Mouse (Mus musculus) MEL (cell line): ENCODE results near the gene Pappa2.

Experiments used
- BHLHE40 ChIP-seq: IDR thresholded peaks from 2 replicates; pipeline ENCODE4 v1.6.1; 2012; ENCODE audit warnings: low read depth, mild to moderate bottlenecking, inconsistent platforms, low read length, improper control_type of control experiment, borderline replicate concordance
- CHD1 ChIP-seq: IDR thresholded peaks from 2 replicates; pipeline ENCODE4 v1.6.1; 2012; ENCODE audit warnings: low read depth, mild to moderate bottlenecking, inconsistent platforms, low read length, improper control_type of control experiment
- CHD2 ChIP-seq: IDR thresholded peaks from 2 replicates; pipeline ENCODE4 v1.6.1; 2011; ENCODE audit warnings: low read length, improper control_type of control experiment
- CTCF ChIP-seq, 3 experiments: IDR thresholded peaks in 2 of 3; conservative IDR thresholded peaks in 1 of 3; 2 replicates each; pipeline ENCODE4 v1.5.1; 2011 to 2012; ENCODE audit warnings: low read length in 3 of 3, low read depth in 2 of 3, mild to moderate bottlenecking in 2 of 3, improper control_type of control experiment in 1 of 3, inconsistent platforms in 1 of 3, mixed read lengths in 1 of 3, moderate library complexity in 1 of 3; ENCODE audit not compliant: control insufficient read depth in 1 of 3, insufficient read depth in 1 of 3, poor library complexity in 1 of 3, severe bottlenecking in 1 of 3
- ELF1 ChIP-seq: IDR thresholded peaks from 2 replicates; pipeline ENCODE4 v1.6.1; 2014; ENCODE audit warnings: low read depth, mild to moderate bottlenecking, inconsistent platforms, low read length, improper control_type of control experiment, moderate library complexity
- MAFK ChIP-seq: IDR thresholded peaks from 2 replicates; pipeline ENCODE4 v1.6.1; 2011; ENCODE audit warnings: low read depth, mild to moderate bottlenecking, low read length, improper control_type of control experiment, borderline replicate concordance
- MAX ChIP-seq: IDR thresholded peaks from 2 replicates; pipeline ENCODE4 v1.6.1; 2011; ENCODE audit warnings: low read length, improper control_type of control experiment
- POLR2AphosphoS2 ChIP-seq: IDR thresholded peaks from 2 replicates; pipeline ENCODE4 v1.6.1; 2011; ENCODE audit warnings: low read length, improper control_type of control experiment
- TAL1 ChIP-seq: IDR thresholded peaks from 2 replicates; pipeline ENCODE4 v1.6.1; 2012; ENCODE audit warnings: mild to moderate bottlenecking, inconsistent platforms, low read length, moderate library complexity, mixed read lengths
- USF1 ChIP-seq: IDR thresholded peaks from 2 replicates; pipeline ENCODE4 v1.6.1; 2014; ENCODE audit warnings: low read depth, mild to moderate bottlenecking, inconsistent platforms, low read length, improper control_type of control experiment, moderate library complexity
- ZNF384 ChIP-seq: IDR thresholded peaks from 2 replicates; pipeline ENCODE4 v1.6.1; 2012; ENCODE audit warnings: low read depth, mild to moderate bottlenecking, inconsistent platforms, low read length, improper control_type of control experiment

- TF ChIP-seq TAL1 (no peak), CTCF (IDR thresholded peaks at IDR 0.05 in 2 of 3, conservative IDR thresholded peaks at IDR 0.05 in 1 of 3; ENCODE audit: control insufficient read depth in 1 of 3, insufficient read depth in 1 of 3, low read depth in 2 of 3, low read length in 3 of 3, poor library complexity in 1 of 3, severe bottlenecking in 1 of 3) (no peak), MAFK (no peak), POLR2AphosphoS2 (no peak), ELF1 (no peak), ZNF384 (no peak), CHD2 (no peak), BHLHE40 (no peak), MAX (no peak), USF1 (no peak), CHD1 (no peak)
Measured at GRCm38 (mm10) chr1:158700147-158700546, 280.1 kb downstream of the Pappa2 start.
